Mouse (Mus musculus) CH12.LX (cell line): ENCODE data around the gene Olfr957.

Experiments
- CHD2 ChIP-seq: IDR thresholded peaks from 2 replicates; pipeline ENCODE4 v1.6.1; 2011; ENCODE audit warnings: low read length, improper control_type of control experiment
- CTCF ChIP-seq, 2 experiments: IDR thresholded peaks in 1 of 2; conservative IDR thresholded peaks in 1 of 2; 2 replicates each; pipeline ENCODE4 v1.5.1; 2011 to 2012; ENCODE audit warnings: low read depth in 2 of 2, low read length in 2 of 2, improper control_type of control experiment in 1 of 2, inconsistent platforms in 1 of 2, mild to moderate bottlenecking in 1 of 2, moderate library complexity in 1 of 2
- E2F4 ChIP-seq: IDR thresholded peaks from 2 replicates; pipeline ENCODE4 v1.6.1; 2011; ENCODE audit warnings: low read depth, low read length, improper control_type of control experiment; ENCODE audit not compliant: insufficient replicate concordance
- EP300 ChIP-seq: IDR thresholded peaks from 2 replicates; pipeline ENCODE4 v1.6.1; 2011; ENCODE audit warnings: low read length, improper control_type of control experiment
- HCFC1 ChIP-seq: IDR thresholded peaks from 2 replicates; pipeline ENCODE4 v1.6.1; 2012; ENCODE audit warnings: low read depth, mild to moderate bottlenecking, inconsistent platforms, low read length, improper control_type of control experiment
- NRF1 ChIP-seq: IDR thresholded peaks from 2 replicates; pipeline ENCODE4 v1.6.1; 2014; ENCODE audit warnings: low read depth, mild to moderate bottlenecking, inconsistent platforms, low read length, improper control_type of control experiment, moderate library complexity
- SIN3A ChIP-seq: IDR thresholded peaks from 2 replicates; pipeline ENCODE4 v1.6.1; 2012; ENCODE audit warnings: low read length, improper control_type of control experiment, inconsistent platforms
- ZC3H11A ChIP-seq: IDR thresholded peaks from 2 replicates; pipeline ENCODE4 v1.6.1; 2012; ENCODE audit warnings: low read depth, mild to moderate bottlenecking, inconsistent platforms, low read length, improper control_type of control experiment

GRCm38 (mm10) chr9:39553946-39554345, 38.3 kb upstream of the Olfr957 start, which contains the start of gene Olfr958:
- no peak for TF ChIP-seq CTCF (conservative IDR thresholded peaks at IDR 0.05 in 1 of 2, IDR thresholded peaks at IDR 0.05 in 1 of 2; ENCODE audit: low read depth in 2 of 2, low read length in 2 of 2)
- no peak for TF ChIP-seq CHD2
- no peak for TF ChIP-seq EP300
- TF ChIP-seq HCFC1, result no peak
- no peak for TF ChIP-seq NRF1
- no peak for TF ChIP-seq SIN3A
- no peak for TF ChIP-seq E2F4
- no peak for TF ChIP-seq ZC3H11A
